Mouse (Mus musculus) testis, adult 2 months (tissue): ENCODE measurements around the gene Col6a4.
A peak's percentile ranks its signal among the peaks of the same experiment; 100 is the strongest.

Source experiments
- CTCF ChIP-seq: fragments of 200-500 bp; IDR thresholded peaks from 2 replicates; pipeline ENCODE4 v1.5.1; 2012; ENCODE audit warnings: low read depth, mild to moderate bottlenecking, inconsistent platforms, low read length, moderate library complexity; ENCODE audit not compliant: control insufficient read depth, insufficient read depth, insufficient replicate concordance
- POLR2A ChIP-seq: fragments of 200-500 bp; IDR thresholded peaks from 2 replicates; pipeline ENCODE4 v1.6.1; 2012; ENCODE audit warnings: low read depth, mild to moderate bottlenecking, inconsistent platforms, low read length, moderate library complexity; ENCODE audit not compliant: control insufficient read depth

DNA sequence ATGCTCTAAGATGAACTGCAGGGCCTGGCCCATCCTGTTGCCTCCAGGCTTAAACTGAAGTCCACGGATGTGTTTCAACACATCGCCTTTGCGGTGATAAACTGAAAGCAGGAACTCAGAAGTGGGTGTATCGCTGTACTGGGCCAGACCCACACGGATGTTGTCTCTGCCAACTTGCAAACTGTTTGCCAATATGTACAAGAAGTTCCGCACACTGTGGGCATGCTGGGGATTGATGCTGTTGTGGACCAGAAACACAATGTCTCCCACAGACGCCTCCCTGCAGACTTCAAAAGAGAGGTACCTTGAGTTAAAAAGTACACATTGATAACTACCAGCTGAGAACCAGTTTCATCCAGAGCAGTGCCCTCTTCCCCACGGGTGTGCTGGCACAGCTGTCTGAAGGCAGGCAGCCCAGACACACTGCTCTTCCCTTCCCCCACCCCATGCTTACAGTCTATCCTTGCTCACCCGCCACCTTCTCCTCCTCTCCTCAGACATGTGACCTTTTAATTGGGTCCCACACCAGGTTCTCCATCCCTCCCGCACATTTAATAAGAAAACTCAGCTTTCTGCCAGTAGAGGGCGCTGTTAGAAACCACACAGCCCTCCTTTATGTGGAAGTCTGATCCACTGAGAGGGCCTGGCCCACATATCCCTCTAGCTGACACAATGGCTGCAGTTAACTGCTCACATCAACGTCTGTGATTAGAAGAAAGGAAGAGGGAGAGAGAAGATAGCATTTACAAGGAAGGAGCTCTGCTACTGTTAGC lies 16.1 kb downstream of the Col6a4 start:
- TF ChIP-seq CTCF, result peak; percentile 27; the same call in 1 of the 2 replicates
- no peak for TF ChIP-seq POLR2A
